14 mouse cellular contexts compared by ENCODE assay signal in the genomic region with DNA sequence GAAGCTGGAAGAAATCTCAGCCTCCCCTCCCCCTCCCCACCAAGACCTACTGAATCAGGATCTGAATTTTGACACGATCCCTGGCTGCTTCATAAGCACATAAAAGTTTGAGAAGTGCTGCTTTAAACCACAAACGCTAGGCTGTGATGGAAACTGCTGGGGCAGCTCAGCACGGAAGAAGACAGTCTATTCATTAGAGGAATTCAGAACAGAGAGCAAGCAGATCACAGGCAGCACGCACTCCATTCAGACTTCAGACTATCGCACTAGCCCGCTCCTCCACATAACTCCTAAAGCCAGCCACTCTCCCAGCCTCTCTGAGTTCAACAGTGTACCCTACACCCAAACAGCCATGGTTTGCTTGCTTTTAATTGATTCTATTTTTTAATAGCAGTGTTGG. TPM values are rescaled to one million over a fixed set of nuclear protein-coding genes. Genes with fewer than 3 reads are reported as not detected.
DNase-seq lines count a peak whose midpoint lies in the region; ATAC-seq and TF ChIP-seq lines count a peak whose summit lies in the region.
"Had no signal": no experiment of that assay in that cellular context is flagged by ENCODE, and none has a peak within 500 bp of the region (broad histone marks: within the 10 kb centered on the region; RNA-seq: fewer than 3 reads in every experiment).

No protein-coding gene starts in this region.

- TF ChIP-seq POLR2A in embryonic fibroblast, embryonic 13.5 days (IDR thresholded peaks at IDR 0.05; ENCODE audit: low read depth, low read length): no peak

- ATAC-seq in forebrain, embryonic 13.5 days: 0 out of 2 replicates have a peak, but pooled peaks have one; percentile 16
- ATAC-seq in forebrain, embryonic 12.5 days (ENCODE audit: low FRiP score): no peak
- no peak for ATAC-seq in hindbrain, embryonic 16.5 days
- no peak for ATAC-seq in hindbrain, embryonic 14.5 days (ENCODE audit: low FRiP score)
- ATAC-seq in cerebellum, adult (ENCODE audit: insufficient number of reproducible peaks, low FRiP score, low TSS enrichment): no peak
- ATAC-seq: liver, postnatal 0 days had no signal

- TF ChIP-seq CTCF in embryonic fibroblast, embryonic 13.5 days (IDR thresholded peaks at IDR 0.05; ENCODE audit: borderline replicate concordance, insufficient read depth, low read length): no peak

- WGBS in forebrain, embryonic 13.5 days: 23% methylated on average over 6 of the region's 6 CpGs
- 15% methylated on average over 6 of the region's 6 CpGs for WGBS in forebrain, embryonic 12.5 days
- WGBS in hindbrain, embryonic 16.5 days: 30% methylated on average over 6 of the region's 6 CpGs
- 12% methylated on average over 6 of the region's 6 CpGs for WGBS in hindbrain, embryonic 14.5 days

- no peak overlapping the region for H3K9ac ChIP-seq in forebrain, embryonic 13.5 days
- H3K9ac ChIP-seq in forebrain, embryonic 12.5 days: no peak overlapping the region; the same call in 1 of the 2 replicates
- H3K9ac ChIP-seq in hindbrain, embryonic 16.5 days (ENCODE audit: low read depth, low read length): no peak overlapping the region
- H3K9ac ChIP-seq in hindbrain, embryonic 14.5 days: no peak overlapping the region
- H3K9ac ChIP-seq: liver, postnatal 0 days had no signal

- H3K27ac ChIP-seq in forebrain, embryonic 13.5 days: no peak overlapping the region
- H3K27ac ChIP-seq in forebrain, embryonic 12.5 days: no peak overlapping the region
- 0 out of 2 replicates have a peak overlapping the region, but pooled peaks have one; percentile 5 for H3K27ac ChIP-seq in hindbrain, embryonic 16.5 days (ENCODE audit: low read depth, low read length)
- no peak overlapping the region for H3K27ac ChIP-seq in hindbrain, embryonic 14.5 days
- H3K27ac ChIP-seq in embryonic fibroblast, embryonic 13.5 days (ENCODE audit: insufficient read depth, low read length): peak overlapping the region; percentile 55

- H3K4me1 ChIP-seq in forebrain, embryonic 13.5 days: peaks cover 15% of the 10 kb centered on the region; the same call in 1 of the 2 replicates
- peaks cover 26% of the 10 kb centered on the region for H3K4me1 ChIP-seq in forebrain, embryonic 12.5 days
- peaks cover 4% of the 10 kb centered on the region for H3K4me1 ChIP-seq in hindbrain, embryonic 16.5 days (ENCODE audit: control insufficient read depth, insufficient read depth, low read depth, low read length)
- peaks cover 11% of the 10 kb centered on the region; the same call in 1 of the 2 replicates for H3K4me1 ChIP-seq in hindbrain, embryonic 14.5 days (replicated peaks; ENCODE audit: control insufficient read depth, insufficient read depth, low read length)
- H3K4me1 ChIP-seq in embryonic fibroblast, embryonic 13.5 days (ENCODE audit: control insufficient read depth, insufficient read depth, low read length): peaks cover 7% of the 10 kb centered on the region

- no peak overlapping the region for H3K4me2 ChIP-seq in forebrain, embryonic 13.5 days
- H3K4me2 ChIP-seq in forebrain, embryonic 12.5 days: no peak overlapping the region
- no peak overlapping the region for H3K4me2 ChIP-seq in hindbrain, embryonic 16.5 days (ENCODE audit: low read length)
- H3K4me2 ChIP-seq in hindbrain, embryonic 14.5 days (replicated peaks): no peak overlapping the region

- no peak for DNase-seq in hindbrain, embryonic 14.5 days (ENCODE audit: low spot score)
- peak; percentile 56 for DNase-seq in CD4-positive helper T cell, adult 2 months (ENCODE audit: low read depth, low spot score)
- no peak for DNase-seq in ovary, postnatal 10 days (ENCODE audit: low spot score)
- DNase-seq: adrenal gland, adult 8-10 months; cerebellum, adult 8-10 months; kidney, adult 9 months; liver, postnatal 0 days; thymus, postnatal 36 days had no signal

- no peak overlapping the region for H3K4me3 ChIP-seq in forebrain, embryonic 13.5 days
- no peak overlapping the region for H3K4me3 ChIP-seq in forebrain, embryonic 12.5 days (replicated peaks)
- no peak overlapping the region for H3K4me3 ChIP-seq in hindbrain, embryonic 16.5 days (ENCODE audit: low read length)
- H3K4me3 ChIP-seq in hindbrain, embryonic 14.5 days (replicated peaks; ENCODE audit: low read length): no peak overlapping the region
- no peak overlapping the region for H3K4me3 ChIP-seq in embryonic fibroblast, embryonic 13.5 days (ENCODE audit: insufficient read depth, low read length)
- H3K4me3 ChIP-seq: erythroblast, embryonic 14.5 days had no signal

- no peaks in the 10 kb centered on the region for H3K27me3 ChIP-seq in forebrain, embryonic 13.5 days
- no peaks in the 10 kb centered on the region for H3K27me3 ChIP-seq in forebrain, embryonic 12.5 days
- H3K27me3 ChIP-seq in hindbrain, embryonic 16.5 days (replicated peaks; ENCODE audit: control insufficient read depth, insufficient read depth, low read length): no peaks in the 10 kb centered on the region
- H3K27me3 ChIP-seq in hindbrain, embryonic 14.5 days (ENCODE audit: control insufficient read depth, insufficient read depth, low read length): no peaks in the 10 kb centered on the region

- peaks cover 37% of the 10 kb centered on the region for H3K36me3 ChIP-seq in forebrain, embryonic 13.5 days (ENCODE audit: poor library complexity, severe bottlenecking)
- peaks cover 36% of the 10 kb centered on the region for H3K36me3 ChIP-seq in forebrain, embryonic 12.5 days (replicated peaks)
- H3K36me3 ChIP-seq in hindbrain, embryonic 16.5 days (ENCODE audit: control insufficient read depth, insufficient read depth, low read length): peaks cover 17% of the 10 kb centered on the region
- peaks cover 32% of the 10 kb centered on the region for H3K36me3 ChIP-seq in hindbrain, embryonic 14.5 days (replicated peaks; ENCODE audit: control insufficient read depth, insufficient read depth)

- no peaks in the 10 kb centered on the region for H3K9me3 ChIP-seq in forebrain, embryonic 13.5 days (replicated peaks)
- no peaks in the 10 kb centered on the region for H3K9me3 ChIP-seq in forebrain, embryonic 12.5 days
- H3K9me3 ChIP-seq in hindbrain, embryonic 16.5 days (ENCODE audit: control insufficient read depth, low read length): no peaks in the 10 kb centered on the region
- no peaks in the 10 kb centered on the region for H3K9me3 ChIP-seq in hindbrain, embryonic 14.5 days (ENCODE audit: control insufficient read depth, low read length)

RNA-seq across cellular contexts. Expression of gene Camk2g, which starts 18.2 kb away (rescaled TPM):
- 60.7 and 81.8 TPM in 2 replicates for polyA plus RNA-seq in forebrain, embryonic 13.5 days (2015; fragmentation: Nextera tagmentation; extraction: Ambion mirVana)
- 54.1 and 60.4 TPM in 2 replicates for polyA plus RNA-seq in forebrain, embryonic 12.5 days (2016; fragmentation: Nextera tagmentation; extraction: Ambion mirVana)
- 214 and 241 TPM in 2 replicates for polyA plus RNA-seq in hindbrain, embryonic 16.5 days (2015; fragmentation: Nextera tagmentation; extraction: Ambion mirVana)
- polyA plus RNA-seq in hindbrain, embryonic 14.5 days (2014; fragmentation: Nextera tagmentation; extraction: Ambion mirVana): 166 and 197 TPM in 2 replicates
- polyA plus RNA-seq in embryonic fibroblast, embryonic 13.5 days (2011; ENCODE audit: insufficient read length, low read depth, missing spikeins): 105 and 138 TPM in 2 replicates

RNA-seq across cellular contexts. Expression of gene Ndst2, which starts 41.3 kb away (rescaled TPM):
- polyA plus RNA-seq in forebrain, embryonic 13.5 days (2015; fragmentation: Nextera tagmentation; extraction: Ambion mirVana): 14.0 and 18.3 TPM in 2 replicates
- polyA plus RNA-seq in forebrain, embryonic 12.5 days (2016; fragmentation: Nextera tagmentation; extraction: Ambion mirVana): 22.3 and 24.5 TPM in 2 replicates
- polyA plus RNA-seq in hindbrain, embryonic 16.5 days (2015; fragmentation: Nextera tagmentation; extraction: Ambion mirVana): 16.7 and 20.8 TPM in 2 replicates
- 17.1 and 17.7 TPM in 2 replicates for polyA plus RNA-seq in hindbrain, embryonic 14.5 days (2014; fragmentation: Nextera tagmentation; extraction: Ambion mirVana)
- polyA plus RNA-seq in embryonic fibroblast, embryonic 13.5 days (2011; ENCODE audit: insufficient read length, low read depth, missing spikeins): 27.3 and 32.0 TPM in 2 replicates

Comparison
In these comparisons a context has a peak if more than half of its experiments do, and no peak if none do; other contexts are left out.
1. H3K27ac ChIP-seq: peak in hindbrain, embryonic 16.5 days (single experiment) and embryonic fibroblast, embryonic 13.5 days (single experiment); none in forebrain, embryonic 13.5 days (single experiment), forebrain, embryonic 12.5 days (single experiment) and hindbrain, embryonic 14.5 days (single experiment).